Mouse (Mus musculus) gastrocnemius, adult 2 months (tissue): ENCODE measurements around the gene Exosc5. TPM values are rescaled to one million over a fixed set of nuclear protein-coding genes. Genes with fewer than 3 reads are reported as not detected.

Experiments used
- DNase-seq: peaks from one replicate; pipeline ENCODE4 v3.0.0; 2022
- H3K27ac ChIP-seq: fragments of 200-600 bp; 2 replicates; pipeline ENCODE4 v1.8.1; 2022; ENCODE audit warnings: mild to moderate bottlenecking
- H3K4me3 ChIP-seq: fragments of 200-600 bp; 2 replicates; pipeline ENCODE4 v1.8.1; 2022; ENCODE audit warnings: mild to moderate bottlenecking, moderate library complexity
- CTCF ChIP-seq: fragments of 200-600 bp; IDR thresholded peaks from 2 replicates; pipeline ENCODE4 v1.8.1; 2022; ENCODE audit warnings: antibody characterized with exemption, mild to moderate bottlenecking, moderate library complexity
- intact Hi-C: fragments of 180-260 bp; cut with DNase I; formaldehyde crosslinking; loops from one replicate; pipeline ENCODE4 v1.15.1; 2025
- total RNA-seq, 2 experiments: library from RNA; stranded (reverse); gene quantifications; 2 replicates each; pipeline ENCODE4 v1.2.3; 2021

The Exosc5 gene
- total RNA-seq, 2 experiments from 2014 or later, result 24.1 to 24.3 TPM

DNA sequence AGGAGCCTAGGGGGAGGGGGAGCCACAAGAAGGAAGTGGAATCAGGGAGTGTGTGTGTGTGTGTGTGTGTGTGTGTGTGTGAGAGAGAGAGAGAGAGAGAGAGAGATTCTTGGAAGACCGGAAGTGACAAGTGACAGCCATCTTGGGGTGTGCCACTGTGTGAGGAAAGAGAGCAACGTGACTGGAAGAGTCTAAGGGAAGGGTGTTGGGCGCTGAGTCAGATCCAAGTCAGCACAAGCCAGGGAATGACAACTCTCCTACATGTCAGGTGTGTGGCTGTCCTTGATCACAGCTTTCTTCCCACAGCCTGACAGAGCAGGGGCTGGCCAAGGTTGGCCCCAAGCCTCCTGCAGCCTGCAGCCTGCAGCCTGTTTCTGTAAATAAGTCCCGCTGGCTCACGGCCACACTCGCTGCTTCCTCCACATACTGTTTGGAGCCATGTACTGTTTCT, 46.9 kb downstream of the Exosc5 start:
- intact Hi-C loops, result loop anchor here (2.0 kb wide), 1 partner anchor 17 kb away; no protein-coding TSS in a partner anchor

DNA sequence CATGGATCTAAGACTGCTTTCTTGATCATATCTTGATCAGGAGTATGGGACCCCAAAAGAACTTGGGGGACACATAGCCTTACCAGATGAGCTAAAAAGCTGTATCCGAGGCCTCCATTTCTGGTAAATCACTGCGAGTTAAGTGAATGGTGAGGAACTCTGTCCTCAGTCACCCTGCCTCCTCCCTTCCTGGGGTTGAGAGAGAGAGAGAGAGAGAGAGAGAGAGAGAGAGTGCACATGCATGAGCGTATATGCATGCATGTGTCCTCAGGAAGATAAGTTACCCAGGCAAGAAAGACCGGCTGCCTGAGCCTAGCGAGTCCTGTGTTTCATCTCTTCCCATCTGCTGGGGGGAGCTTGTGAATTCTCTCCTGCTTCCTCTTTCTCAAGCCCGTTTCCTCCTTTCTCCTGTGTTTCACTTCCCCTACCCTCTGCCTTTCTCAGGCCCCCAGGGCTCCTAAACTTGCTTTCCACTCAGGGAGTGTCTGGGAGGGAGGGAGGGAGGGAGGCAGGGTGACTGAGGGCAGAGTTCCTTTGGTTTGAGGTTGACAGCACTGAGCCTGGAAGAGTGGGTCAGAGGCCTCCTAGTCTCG, 47.7 kb downstream of the Exosc5 start:
- intact Hi-C loops, result loop anchor here (2.0 kb wide), 1 partner anchor 18 kb away; no protein-coding TSS in a partner anchor
- peak overlapping the region; percentile 84 for H3K27ac ChIP-seq
- DNase-seq, result no peak
- no peak overlapping the region for H3K4me3 ChIP-seq
- no peak for TF ChIP-seq CTCF

More for the DNA sequence above, 46.9 kb downstream of the Exosc5 start:
- peak overlapping the region; percentile 84 for H3K27ac ChIP-seq
- no peak overlapping the region for H3K4me3 ChIP-seq
- no peak for DNase-seq
- TF ChIP-seq CTCF, result no peak

DNA sequence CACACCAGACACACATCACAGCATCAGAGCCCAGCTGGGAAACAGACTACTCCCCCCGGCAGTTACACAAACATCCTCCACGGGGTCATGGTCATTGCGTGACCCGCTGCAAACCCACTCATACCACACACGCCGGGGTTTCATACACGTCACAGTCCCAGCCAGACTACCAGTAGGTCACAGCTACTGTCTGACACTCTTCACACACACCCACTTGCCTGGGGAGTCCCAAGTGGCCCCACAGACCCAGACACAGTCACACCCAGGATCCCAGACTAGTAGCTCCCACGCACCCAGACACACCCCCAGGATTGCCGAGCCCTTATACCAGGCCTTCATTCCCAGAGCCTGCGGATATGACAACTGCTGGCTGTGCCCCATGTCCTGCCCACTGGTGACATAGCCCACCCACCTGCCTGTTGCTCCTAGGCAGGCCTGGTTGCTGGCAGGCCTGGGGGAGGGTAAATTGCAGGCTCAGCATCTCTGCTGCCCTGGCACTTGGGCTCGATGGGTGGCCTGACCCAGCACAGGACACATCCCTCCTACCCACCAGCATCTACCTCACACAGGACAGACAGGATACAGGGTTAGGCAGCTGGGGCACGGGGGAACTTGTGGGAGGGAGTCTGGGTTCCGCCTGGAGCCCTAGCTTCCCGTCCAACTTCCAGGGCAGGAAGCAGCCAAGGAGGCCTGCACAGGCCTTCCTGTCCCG, 48.8 kb downstream of the Exosc5 start:
- intact Hi-C loops, result loop anchor here (2.0 kb wide), 1 partner anchor 19 kb away; no protein-coding TSS in a partner anchor
- Histone ChIP-seq H3K27ac (peak overlapping the region; percentile 84), H3K4me3 (peak overlapping the region; percentile 53)
- peak; percentile 69 for DNase-seq
- TF ChIP-seq CTCF, result no peak

DNA sequence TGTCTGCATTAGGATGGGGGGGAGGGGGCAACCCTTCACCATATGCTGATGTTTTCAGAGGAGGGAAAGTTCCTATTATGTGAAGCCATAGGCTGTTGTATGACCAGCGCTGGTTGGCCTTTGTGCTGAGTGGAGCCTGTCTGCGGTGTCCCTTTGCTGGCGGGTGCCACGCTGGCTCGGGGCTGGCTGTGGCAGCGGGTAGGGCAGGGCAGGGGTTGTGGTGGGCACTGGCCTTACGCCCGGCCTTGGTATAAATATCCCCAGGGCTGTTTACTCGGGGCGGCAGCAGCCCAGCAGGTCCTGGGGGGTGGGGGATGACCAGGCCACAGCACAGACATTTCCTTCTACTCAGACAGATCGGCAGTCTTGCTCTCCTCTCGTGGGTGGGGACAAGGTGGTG, 51.0 kb downstream of the Exosc5 start:
- DNase-seq, result peak; percentile 77
- H3K27ac ChIP-seq, result peak overlapping the region; percentile 84

DNA sequence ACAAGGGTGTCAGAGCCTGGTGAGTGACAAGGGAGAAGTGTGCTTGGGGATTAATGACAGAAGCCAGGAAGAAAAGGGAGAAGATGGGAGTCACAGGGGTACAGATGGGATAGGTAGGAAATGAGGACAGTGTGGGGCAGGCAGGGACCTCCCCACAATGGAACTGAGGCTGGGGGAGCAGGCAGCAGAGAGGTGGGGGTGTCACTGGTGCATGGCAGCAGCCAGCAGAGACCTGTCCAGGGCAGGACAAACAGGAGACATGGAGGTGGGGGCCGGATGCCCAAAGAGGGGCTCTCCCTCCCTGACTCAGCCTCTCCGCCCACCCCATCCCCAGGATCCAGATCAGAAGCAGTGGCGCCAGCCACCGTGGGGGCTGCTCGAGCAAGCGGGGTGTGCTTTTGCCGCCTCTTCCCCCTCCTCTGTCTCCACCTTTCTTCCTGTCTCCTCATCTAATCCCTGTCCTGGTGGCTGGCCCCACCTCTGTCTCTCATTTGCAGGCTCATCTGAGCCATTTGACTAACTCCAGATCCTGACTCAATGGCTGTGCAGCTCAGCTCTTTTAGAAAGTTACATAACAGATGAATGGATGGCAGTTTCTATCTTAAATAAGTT, 51.7 kb downstream of the Exosc5 start:
- Histone ChIP-seq H3K4me3 (peak overlapping the region; percentile 58), H3K27ac (peak overlapping the region; percentile 84)
- intact Hi-C loops, result no loop called here
- DNase-seq, result peak; percentile 43
- TF ChIP-seq CTCF, result no peak

More for the DNA sequence above, 51.0 kb downstream of the Exosc5 start:
- H3K4me3 ChIP-seq, result peak overlapping the region; percentile 58
- TF ChIP-seq CTCF, result no peak
- intact Hi-C loops, result no loop called here

DNA sequence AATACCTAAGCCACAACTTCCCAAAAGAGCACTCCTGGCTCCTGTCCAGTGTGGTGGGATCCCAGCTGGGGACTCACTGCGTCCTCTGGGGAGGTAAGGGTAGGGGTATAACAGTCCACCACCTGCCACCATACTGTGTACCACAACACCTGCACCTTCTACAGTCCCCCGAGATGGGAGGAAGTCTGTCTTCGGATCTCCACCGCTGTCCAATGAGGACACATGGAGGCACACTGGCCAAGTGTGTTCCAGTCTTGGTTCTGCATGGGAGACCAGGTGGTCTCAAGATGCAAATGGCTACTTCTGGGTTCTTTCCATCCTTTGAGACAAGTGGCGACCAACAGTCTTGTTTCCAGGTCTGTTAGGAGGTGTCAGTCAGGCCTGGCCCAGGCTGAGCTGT, 52.2 kb downstream of the Exosc5 start:
- H3K27ac ChIP-seq, result peak overlapping the region; percentile 84
- TF ChIP-seq CTCF, result no peak
- H3K4me3 ChIP-seq, result no peak overlapping the region
- peak; percentile 32 for DNase-seq
- intact Hi-C loops, result no loop called here

DNA sequence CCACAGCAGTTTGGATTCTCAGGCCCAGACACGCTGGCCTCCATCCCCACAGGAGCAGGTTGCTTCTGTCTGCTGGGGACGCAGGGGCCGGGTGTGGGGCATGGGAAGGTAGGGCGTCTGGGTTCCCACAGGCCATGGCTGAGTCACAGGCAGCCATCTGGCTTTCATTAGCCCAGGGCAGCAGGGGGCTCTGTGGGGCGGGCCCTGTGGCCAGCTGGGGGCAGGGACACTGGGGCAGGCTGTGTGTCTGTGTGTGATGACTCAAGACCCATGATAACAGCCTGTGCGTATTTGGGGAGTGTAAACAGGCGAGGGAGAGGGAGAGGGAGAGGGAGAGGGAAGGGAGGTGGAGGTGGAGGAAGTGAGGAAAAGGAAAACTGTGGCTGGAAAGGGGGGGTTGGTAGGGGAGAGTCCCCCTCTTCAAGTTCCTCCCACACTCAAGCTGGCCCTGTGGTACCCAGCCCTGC, 52.8 kb downstream of the Exosc5 start:
- peak overlapping the region; percentile 84 for H3K27ac ChIP-seq
- no peak for TF ChIP-seq CTCF
- intact Hi-C loops, result no loop called here
- H3K4me3 ChIP-seq, result no peak overlapping the region
- peak; percentile 80 for DNase-seq

DNA sequence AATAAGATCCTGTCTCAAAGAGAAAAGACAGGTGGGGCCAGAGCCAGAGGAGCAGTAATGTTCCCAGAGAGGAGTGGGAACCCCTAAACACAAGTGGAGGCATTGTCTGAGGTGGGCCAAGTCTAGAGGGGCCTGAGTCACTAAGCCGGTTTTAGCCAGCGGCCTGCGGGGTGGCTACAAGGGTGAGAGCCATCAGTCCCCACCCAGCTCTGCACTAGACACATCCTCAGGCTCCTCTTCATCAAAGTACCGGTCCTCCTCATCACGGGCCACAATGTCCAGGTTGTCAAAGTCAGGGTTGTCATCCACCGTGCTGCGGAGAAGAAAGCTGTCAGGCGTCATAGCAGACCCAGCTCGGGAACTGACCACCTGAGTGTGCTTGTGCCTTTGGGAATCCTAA, 53.8 kb downstream of the Exosc5 start:
- H3K4me3 ChIP-seq, result no peak overlapping the region
- no peak for DNase-seq
- TF ChIP-seq CTCF, result no peak
- no peak overlapping the region for H3K27ac ChIP-seq
- intact Hi-C loops, result no loop called here

DNA sequence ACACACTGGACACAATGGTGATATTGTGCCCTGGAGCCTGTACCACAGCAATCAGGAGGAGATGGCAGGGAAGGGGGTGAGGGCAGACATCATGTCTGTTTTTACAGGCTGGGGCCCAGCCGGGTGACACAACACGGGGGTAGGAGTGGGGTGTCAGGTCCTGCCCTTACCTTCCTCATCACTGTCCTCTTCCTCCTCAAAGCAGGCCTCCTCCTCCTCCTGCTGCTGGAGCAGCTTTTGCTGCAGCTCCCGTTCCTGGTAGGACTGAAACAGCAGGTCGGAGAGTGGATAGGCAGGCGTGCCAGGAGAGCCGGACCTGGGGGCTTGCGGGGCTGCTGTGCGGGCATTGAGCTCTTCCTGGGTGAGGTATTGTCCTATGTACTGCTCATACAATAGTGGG, 55.6 kb downstream of the Exosc5 start:
- DNase-seq, result no peak
- Histone ChIP-seq H3K4me3 (no peak overlapping the region), H3K27ac (no peak overlapping the region)
- intact Hi-C loops, result no loop called here
- no peak for TF ChIP-seq CTCF

DNA sequence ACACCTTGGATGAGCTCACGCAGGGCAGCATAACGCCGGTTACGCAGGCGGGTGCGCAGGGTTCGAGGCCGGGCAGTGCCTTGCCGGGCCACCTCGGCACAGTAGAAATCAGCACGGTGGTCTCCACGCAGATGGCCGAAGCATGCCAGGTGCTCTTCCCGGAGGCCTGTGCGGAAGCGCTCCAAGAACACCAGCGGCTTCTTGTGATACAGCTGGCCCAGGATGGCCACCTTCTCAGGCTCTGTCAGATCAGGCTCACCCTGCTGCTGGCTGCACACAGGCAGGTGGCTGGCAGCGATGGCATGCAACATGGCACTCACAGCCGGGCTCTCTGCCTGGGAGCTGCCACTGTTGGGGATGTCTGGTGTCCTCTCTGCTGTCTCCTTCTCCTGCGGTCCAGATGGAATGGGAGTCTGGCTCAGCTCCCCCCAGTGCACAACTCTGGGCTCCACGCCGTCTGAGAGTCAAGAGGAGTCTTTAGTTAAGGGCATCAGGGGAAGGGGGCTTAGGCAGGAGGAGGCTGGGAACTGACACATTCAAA, 56.8 kb downstream of the Exosc5 start:
- DNase-seq, result no peak
- intact Hi-C loops, result loop anchor here (5.0 kb wide), 1 partner anchor 36 kb away; the partner anchor contains the start of gene Hnrnpul1
- no peak for TF ChIP-seq CTCF
- no peak overlapping the region for H3K4me3 ChIP-seq
- no peak overlapping the region for H3K27ac ChIP-seq

DNA sequence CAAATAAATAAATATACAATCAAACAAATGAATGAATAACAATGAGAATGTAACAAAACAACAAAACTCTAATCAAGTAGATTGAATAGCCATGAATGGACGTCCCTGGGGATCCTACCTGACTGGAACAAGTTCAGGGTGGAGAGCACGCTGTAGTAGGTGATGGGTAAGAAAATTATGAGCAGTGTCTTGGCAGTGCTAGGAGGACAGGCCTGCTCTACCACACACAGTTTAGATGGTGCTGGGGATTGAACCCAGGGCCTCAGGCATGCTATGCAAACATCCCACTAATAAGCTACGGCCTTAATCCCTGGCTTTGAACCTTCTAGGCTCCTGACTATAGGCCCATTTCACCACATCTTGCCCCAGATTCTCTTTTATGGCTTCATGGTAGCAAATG, 58.5 kb downstream of the Exosc5 start:
- Histone ChIP-seq H3K4me3 (peak overlapping the region; percentile 88), H3K27ac (no peak overlapping the region)
- DNase-seq, result no peak
- intact Hi-C loops, result loop anchor here (5.0 kb wide), 1 partner anchor 35 kb away; the partner anchor contains the start of gene Hnrnpul1
- TF ChIP-seq CTCF, result no peak

DNA sequence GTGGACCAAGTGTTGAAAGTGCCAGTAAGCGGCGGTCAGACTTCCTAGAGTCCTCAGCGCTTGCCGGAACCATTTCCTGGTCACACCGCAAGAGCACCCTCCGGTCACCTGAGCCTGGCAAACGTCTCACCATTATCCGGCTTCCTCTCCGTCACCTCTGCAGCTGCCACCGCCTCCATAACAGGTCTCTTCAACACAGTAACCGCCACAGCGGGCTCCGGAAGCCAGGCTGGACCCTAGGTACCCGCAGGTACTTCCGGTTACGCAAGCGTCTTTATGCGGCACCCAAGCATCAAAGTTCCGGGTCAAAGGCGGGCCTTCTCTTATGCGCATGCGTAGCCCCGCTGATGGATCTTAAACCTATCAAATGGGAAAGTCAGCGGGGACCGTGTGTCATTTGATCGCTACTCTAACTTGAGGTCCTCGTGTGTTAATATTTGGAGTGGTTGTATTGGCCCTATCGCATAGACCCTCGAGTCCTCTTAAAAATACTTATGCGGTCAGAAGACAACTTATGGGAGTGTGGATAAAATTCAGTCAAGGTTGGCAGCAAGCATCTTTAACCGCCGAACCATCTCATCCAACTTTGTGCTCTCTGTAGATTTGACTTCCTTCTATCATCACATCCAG, 59.9 kb downstream of the Exosc5 start, which contains the start of gene Ccdc97:
Gene Ccdc97 (minus strand): TSS at position 301 of the 630 bp plus-strand sequence.
- peak within 1 kb of the TSS; percentile 88 for H3K4me3 ChIP-seq
- DNase-seq, result peak; percentile 95
- no peak for TF ChIP-seq CTCF
- H3K27ac ChIP-seq, result peak within 1 kb of the TSS; percentile 94
- intact Hi-C loops, result loop anchor here (5.0 kb wide), 1 partner anchor 33 kb away; the partner anchor contains the start of gene Hnrnpul1
